Mouse (Mus musculus): ENCODE measurements around the gene Phkg1. TPM values are rescaled to one million over a fixed set of nuclear protein-coding genes. Genes with fewer than 3 reads are reported as not detected.

Phkg1 gene
- polyA plus RNA-seq, 1 experiment from 2014 or later = 0.20 TPM

DNA sequence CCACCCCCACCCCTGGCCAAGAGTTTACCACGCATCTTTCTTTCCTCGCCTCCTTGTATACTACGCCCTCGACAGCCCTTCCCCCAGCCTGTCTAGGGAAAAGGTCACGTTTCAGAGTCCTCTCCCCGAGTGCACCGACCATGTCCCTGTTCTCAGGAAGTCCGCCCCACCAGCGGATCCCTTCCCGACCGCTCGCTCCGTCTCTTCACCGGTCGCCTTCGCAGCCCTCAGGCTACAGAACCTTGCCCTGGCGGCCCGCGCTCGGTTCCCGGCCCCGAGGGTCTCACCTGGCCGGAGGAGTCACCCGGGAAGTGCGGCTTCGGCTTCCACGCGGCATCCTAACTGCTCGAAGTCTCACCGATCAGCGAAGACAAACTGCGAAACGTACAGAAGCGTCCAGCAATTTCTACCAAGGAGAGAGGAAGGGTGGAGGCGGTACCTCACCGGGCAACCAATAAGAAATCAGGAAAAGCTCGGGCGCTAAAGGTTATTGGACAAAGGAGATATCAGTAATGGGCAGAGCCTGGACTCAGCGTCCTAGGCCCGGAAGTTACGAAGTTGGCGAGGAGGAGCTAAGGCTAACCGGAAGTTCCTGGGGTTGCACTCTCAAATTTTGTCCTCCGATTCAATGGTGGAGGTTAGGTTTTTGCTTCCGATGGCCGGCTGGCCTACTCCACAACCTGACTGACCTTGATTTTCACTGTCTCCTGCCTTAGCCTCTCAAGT is 11.3 kb downstream of the Phkg1 start, which contains the start of gene Chchd2:
Gene Chchd2 (minus strand): TSS at position 560 of the 726 bp plus-strand sequence.
- ATAC-seq = peak; percentile 99
- Histone ChIP-seq H3K9ac (replicated peaks) (peak within 1 kb of the TSS; percentile 91), H3K4me3 (ENCODE audit: low read depth, low read length) (peak within 1 kb of the TSS; percentile 83), H3K27ac (ENCODE audit: low read depth) (peak within 1 kb of the TSS; percentile 99), H3K4me1 (ENCODE audit: insufficient read depth) (peaks cover 14% of the 10 kb centered on the region), H3K4me2 (ENCODE audit: low read depth, low read length) (peak within 1 kb of the TSS; percentile 86), H3K27me3 (ENCODE audit: insufficient read depth, low read length) (no peaks in the 10 kb centered on the region), H3K36me3 (replicated peaks; ENCODE audit: insufficient read depth, low read length) (peaks cover 14% of the 10 kb centered on the region), H3K9me3 (ENCODE audit: low read length) (no peaks in the 10 kb centered on the region)
- TF ChIP-seq EP300 (IDR thresholded peaks at IDR 0.05; ENCODE audit: low read depth) = peak; percentile 58; the same call in 1 of the 2 replicates
- TF ChIP-seq CTCF (IDR thresholded peaks at IDR 0.05; ENCODE audit: low read depth) = no peak
- peak; percentile 91 for DNase-seq
- WGBS (ENCODE audit: insufficient replicate concordance) = under 1% methylated on average over 46 of the region's 46 CpGs

DNA sequence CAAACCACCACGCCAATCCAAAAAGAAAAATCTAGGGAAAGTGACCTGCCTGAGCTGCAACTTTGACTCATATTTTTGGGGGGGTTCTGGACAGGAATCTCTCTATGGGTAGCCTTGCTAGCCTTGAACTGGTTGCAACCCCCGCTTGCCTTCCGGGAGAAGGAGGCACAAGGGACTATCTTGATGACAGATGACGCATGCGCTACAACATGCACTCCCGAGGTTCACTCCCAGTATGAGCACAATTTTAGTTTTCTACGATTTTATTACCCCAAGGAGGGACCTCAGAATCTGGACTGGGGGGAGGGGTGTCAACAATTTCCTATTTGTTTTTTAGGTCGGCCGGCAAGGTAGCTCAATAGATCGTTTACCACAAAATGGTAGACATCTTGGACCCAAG is 12.1 kb downstream of the Phkg1 start:
- Histone ChIP-seq H3K4me2 (ENCODE audit: low read depth, low read length) (peak overlapping the region; percentile 86), H3K9me3 (ENCODE audit: low read length) (no peaks in the 10 kb centered on the region), H3K4me1 (ENCODE audit: insufficient read depth) (peaks cover 14% of the 10 kb centered on the region), H3K27me3 (ENCODE audit: insufficient read depth, low read length) (no peaks in the 10 kb centered on the region), H3K9ac (replicated peaks) (peak overlapping the region; percentile 91), H3K27ac (ENCODE audit: low read depth) (peak overlapping the region; percentile 99), H3K4me3 (ENCODE audit: low read depth, low read length) (peak overlapping the region; percentile 83), H3K36me3 (replicated peaks; ENCODE audit: insufficient read depth, low read length) (peaks cover 21% of the 10 kb centered on the region)
- 13% methylated on average over 10 of the region's 10 CpGs for WGBS (ENCODE audit: insufficient replicate concordance)
- TF ChIP-seq CTCF (IDR thresholded peaks at IDR 0.05; ENCODE audit: low read depth) (no peak), EP300 (IDR thresholded peaks at IDR 0.05; ENCODE audit: low read depth) (no peak)
- DNase-seq = peak; percentile 40
- no peak for ATAC-seq

DNA sequence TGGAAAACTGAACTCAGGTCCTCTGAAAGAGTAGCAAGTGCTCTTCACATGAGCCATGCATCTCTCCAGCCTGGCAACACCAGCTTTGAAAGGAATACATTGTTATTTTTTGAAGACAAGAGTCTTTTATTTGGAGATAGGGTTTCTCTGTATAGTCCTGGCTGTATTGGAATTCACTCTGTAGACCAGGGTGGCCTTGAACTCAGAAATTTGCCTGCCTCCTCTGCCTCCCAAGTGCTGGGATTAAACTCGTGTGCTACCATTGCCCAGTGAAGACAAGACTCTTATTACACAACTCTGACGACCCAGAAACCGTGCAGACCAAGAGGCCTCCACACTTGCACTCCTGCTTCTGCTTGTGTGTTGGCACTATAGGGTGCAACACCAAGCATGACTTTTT is 18.5 kb downstream of the Phkg1 start:
- H3K36me3 ChIP-seq (replicated peaks; ENCODE audit: insufficient read depth, low read length) = peaks cover 28% of the 10 kb centered on the region
- no peaks in the 10 kb centered on the region for H3K27me3 ChIP-seq (ENCODE audit: insufficient read depth, low read length)
- 60% methylated on average over 3 of the region's 3 CpGs for WGBS (ENCODE audit: insufficient replicate concordance)
- no peak for DNase-seq
- H3K9me3 ChIP-seq (ENCODE audit: low read length) = no peaks in the 10 kb centered on the region
- no peak overlapping the region for H3K27ac ChIP-seq (ENCODE audit: low read depth)
- no peak for ATAC-seq
- no peak overlapping the region for H3K9ac ChIP-seq (replicated peaks)
- no peak for TF ChIP-seq EP300 (IDR thresholded peaks at IDR 0.05; ENCODE audit: low read depth)
- no peak for TF ChIP-seq CTCF (IDR thresholded peaks at IDR 0.05; ENCODE audit: low read depth)
- H3K4me1 ChIP-seq (ENCODE audit: insufficient read depth) = no peaks in the 10 kb centered on the region
- H3K4me2 ChIP-seq (ENCODE audit: low read depth, low read length) = no peak overlapping the region
- no peak overlapping the region for H3K4me3 ChIP-seq (ENCODE audit: low read depth, low read length)

DNA sequence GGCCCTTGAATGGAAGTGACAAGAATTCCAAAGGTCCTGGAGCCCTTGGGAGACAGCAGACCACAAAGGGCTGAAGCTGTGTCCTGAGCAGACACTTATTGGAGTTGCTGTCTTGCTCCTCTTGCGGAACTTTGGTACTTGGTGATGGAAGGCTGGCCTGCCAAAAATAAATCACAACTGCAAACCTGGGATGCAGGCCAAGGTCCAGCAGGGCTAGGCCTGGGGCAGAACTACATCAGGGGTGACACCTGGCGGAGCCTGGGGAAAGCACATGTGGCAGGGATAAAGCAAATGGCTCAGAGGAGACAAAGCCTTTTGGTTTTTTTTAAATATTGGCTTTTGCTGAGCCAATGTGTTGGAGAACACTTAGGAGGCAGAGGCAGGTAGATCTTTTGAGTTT is 19.4 kb downstream of the Phkg1 start:
- Histone ChIP-seq H3K36me3 (replicated peaks; ENCODE audit: insufficient read depth, low read length) (peaks cover 25% of the 10 kb centered on the region), H3K27ac (ENCODE audit: low read depth) (no peak overlapping the region), H3K4me2 (ENCODE audit: low read depth, low read length) (no peak overlapping the region), H3K4me3 (ENCODE audit: low read depth, low read length) (no peak overlapping the region), H3K9me3 (ENCODE audit: low read length) (no peaks in the 10 kb centered on the region), H3K9ac (replicated peaks) (no peak overlapping the region), H3K27me3 (ENCODE audit: insufficient read depth, low read length) (no peaks in the 10 kb centered on the region), H3K4me1 (ENCODE audit: insufficient read depth) (no peaks in the 10 kb centered on the region)
- WGBS (ENCODE audit: insufficient replicate concordance) = 52% methylated on average over 2 of the region's 2 CpGs
- DNase-seq (peak; percentile 76), ATAC-seq (peak; percentile 83)
- TF ChIP-seq CTCF (IDR thresholded peaks at IDR 0.05; ENCODE audit: low read depth) (peak; percentile 74), EP300 (IDR thresholded peaks at IDR 0.05; ENCODE audit: low read depth) (no peak)

DNA sequence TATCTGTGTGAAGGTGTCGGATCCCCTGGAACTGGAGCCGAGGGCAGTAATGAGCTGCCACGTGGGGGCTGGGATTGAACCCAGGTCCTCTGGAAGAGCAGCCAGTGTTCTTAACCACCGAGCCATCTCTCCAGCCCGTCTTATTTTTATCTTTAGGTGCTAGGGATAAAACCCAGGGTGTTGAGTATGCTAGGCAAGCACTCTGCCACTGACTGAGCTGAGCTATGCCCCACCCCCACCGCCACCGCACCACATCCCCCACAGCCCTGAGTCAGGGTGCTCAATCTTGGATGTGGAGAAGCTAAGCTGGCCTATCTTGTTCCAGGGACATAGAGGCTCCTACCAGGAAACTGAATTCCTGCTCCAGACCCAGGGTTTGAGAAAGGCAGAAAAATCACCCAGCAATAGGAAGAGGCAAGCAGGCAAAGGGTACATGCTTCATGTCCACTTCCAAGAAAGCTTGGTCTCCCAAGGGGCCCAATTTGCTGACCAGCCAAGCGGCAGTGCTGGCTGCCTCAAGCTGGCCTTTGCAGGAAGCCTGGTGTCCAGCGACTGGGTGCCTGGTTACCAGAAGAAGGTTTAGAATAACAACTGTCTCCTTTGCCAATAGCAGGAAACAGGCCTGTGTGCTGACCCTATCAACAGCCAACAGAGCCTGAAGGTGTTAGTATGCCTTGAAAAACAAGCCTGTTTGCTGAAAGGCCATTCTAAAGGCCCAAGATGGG is 20.5 kb downstream of the Phkg1 start:
- no peak for DNase-seq

DNA sequence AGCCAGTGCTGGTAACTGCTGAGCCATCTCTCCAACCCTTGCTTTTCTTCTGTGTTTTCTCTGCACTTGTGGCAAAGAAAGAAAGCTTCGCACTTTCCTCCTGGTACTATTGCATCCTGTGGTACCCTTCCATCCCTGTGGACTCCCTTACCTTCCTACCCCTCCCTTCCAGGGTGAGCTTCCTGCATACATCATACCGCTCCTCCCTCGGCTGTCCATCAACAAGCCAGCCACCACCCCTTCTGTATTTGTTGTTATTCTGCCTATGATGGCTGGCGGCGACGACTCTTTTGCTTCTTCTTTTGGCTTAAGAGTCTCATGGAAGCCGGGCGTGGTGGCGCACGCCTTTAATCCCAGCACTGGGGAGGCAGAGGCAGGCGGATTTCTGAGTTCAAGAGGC is 23.3 kb downstream of the Phkg1 start:
- no peak overlapping the region for H3K27ac ChIP-seq (ENCODE audit: low read depth)
- H3K27me3 ChIP-seq (ENCODE audit: insufficient read depth, low read length) = no peaks in the 10 kb centered on the region
- ATAC-seq (no peak), DNase-seq (no peak)
- no peak overlapping the region for H3K4me3 ChIP-seq (ENCODE audit: low read depth, low read length)
- no peak overlapping the region for H3K4me2 ChIP-seq (ENCODE audit: low read depth, low read length)
- TF ChIP-seq CTCF (IDR thresholded peaks at IDR 0.05; ENCODE audit: low read depth) = no peak
- TF ChIP-seq EP300 (IDR thresholded peaks at IDR 0.05; ENCODE audit: low read depth) = no peak
- H3K36me3 ChIP-seq (replicated peaks; ENCODE audit: insufficient read depth, low read length) = no peaks in the 10 kb centered on the region
- 78% methylated on average over 11 of the region's 11 CpGs for WGBS (ENCODE audit: insufficient replicate concordance)
- no peaks in the 10 kb centered on the region for H3K4me1 ChIP-seq (ENCODE audit: insufficient read depth)
- H3K9me3 ChIP-seq (ENCODE audit: low read length) = no peaks in the 10 kb centered on the region
- no peak overlapping the region for H3K9ac ChIP-seq (replicated peaks)

More for the DNA sequence above, 20.5 kb downstream of the Phkg1 start:
- H3K9me3 ChIP-seq (ENCODE audit: low read length) = no peaks in the 10 kb centered on the region
- 62% methylated on average over 9 of the region's 9 CpGs for WGBS (ENCODE audit: insufficient replicate concordance)
- TF ChIP-seq EP300 (IDR thresholded peaks at IDR 0.05; ENCODE audit: low read depth) (no peak), CTCF (IDR thresholded peaks at IDR 0.05; ENCODE audit: low read depth) (no peak)
- ATAC-seq = no peak
- no peak overlapping the region for H3K27ac ChIP-seq (ENCODE audit: low read depth)
- H3K27me3 ChIP-seq (ENCODE audit: insufficient read depth, low read length) = no peaks in the 10 kb centered on the region
- no peak overlapping the region for H3K4me3 ChIP-seq (ENCODE audit: low read depth, low read length)
- H3K9ac ChIP-seq (replicated peaks) = no peak overlapping the region
- H3K4me1 ChIP-seq (ENCODE audit: insufficient read depth) = no peaks in the 10 kb centered on the region
- H3K36me3 ChIP-seq (replicated peaks; ENCODE audit: insufficient read depth, low read length) = peaks cover 19% of the 10 kb centered on the region
- no peak overlapping the region for H3K4me2 ChIP-seq (ENCODE audit: low read depth, low read length)
